Mouse (Mus musculus) gastrocnemius, postnatal 14 days (tissue): ENCODE results near the gene Apln. TPM values are rescaled to one million over a fixed set of nuclear protein-coding genes. Genes with fewer than 3 reads are reported as not detected.

Source experiments
- DNase-seq: peaks from one replicate; pipeline ENCODE4 v3.0.0; 2021; ENCODE audit warnings: mixed read lengths
- intact Hi-C: fragments of 180-260 bp; cut with DNase I; formaldehyde crosslinking; loops from one replicate; pipeline ENCODE4 v1.15.1; 2025; ENCODE audit warnings: low total_unique reads
- long read RNA-seq, 2 experiments: library from polyadenylated mRNA; stranded (forward); transcript quantifications; one replicate each; pipeline ENCODE4 v2.0.0; 2021
- total RNA-seq, 2 experiments: library from RNA; stranded (reverse); gene quantifications; 2 replicates each; pipeline ENCODE4 v1.2.3; 2021

Apln gene
- total RNA-seq, result 10 to 100 TPM in 1 of 2 experiments, 1 to 10 TPM in 1; 9.1 to 16.8 TPM
- long read RNA-seq, experiment 1, transcript Apln-201 (3 exons, 3,149 nt), result major isoform, 14 of 16 reads
- long read RNA-seq, experiment 1, partial matches to known transcripts, result 2 of 16 reads
- long read RNA-seq, experiment 1, other reads (novel, unspliced or antisense), result 0 of 16 reads
- long read RNA-seq, experiment 2, transcript Apln-201 (3 exons, 3,149 nt), result major isoform, 5 of 6 reads
- long read RNA-seq, experiment 2, partial matches to known transcripts, result 0 of 6 reads
- long read RNA-seq, experiment 2, other reads (novel, unspliced or antisense), result 1 of 6 reads

GRCm38 (mm10) chrX:48034144-48035113 is at the start of gene Apln:
TSS of gene Apln (minus strand) at chrX:48034853.
- intact Hi-C loops, result no loop called here
- DNase-seq, result peak; percentile 53

DNA sequence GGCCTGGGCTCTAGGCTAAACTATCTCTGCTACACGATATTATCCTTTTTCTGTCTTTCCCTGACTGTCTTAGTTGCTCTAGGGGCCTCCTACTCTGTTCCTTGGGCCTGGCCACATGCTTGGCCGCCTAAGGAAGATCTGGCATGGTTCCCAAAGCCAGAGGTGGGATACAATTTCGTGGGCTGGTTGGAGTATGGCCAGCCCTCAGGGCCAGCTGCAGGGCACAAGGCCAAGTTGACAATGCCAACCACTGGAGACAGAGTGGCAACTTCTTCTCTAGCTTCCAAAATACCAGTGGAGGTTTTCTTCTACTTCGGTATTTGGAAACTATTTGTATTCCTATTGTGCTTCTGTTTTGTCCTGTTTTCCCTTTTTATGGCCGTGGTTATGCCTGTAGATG is 47.7 kb upstream of the Apln start:
- intact Hi-C loops, result no loop called here
- no peak for DNase-seq

DNA sequence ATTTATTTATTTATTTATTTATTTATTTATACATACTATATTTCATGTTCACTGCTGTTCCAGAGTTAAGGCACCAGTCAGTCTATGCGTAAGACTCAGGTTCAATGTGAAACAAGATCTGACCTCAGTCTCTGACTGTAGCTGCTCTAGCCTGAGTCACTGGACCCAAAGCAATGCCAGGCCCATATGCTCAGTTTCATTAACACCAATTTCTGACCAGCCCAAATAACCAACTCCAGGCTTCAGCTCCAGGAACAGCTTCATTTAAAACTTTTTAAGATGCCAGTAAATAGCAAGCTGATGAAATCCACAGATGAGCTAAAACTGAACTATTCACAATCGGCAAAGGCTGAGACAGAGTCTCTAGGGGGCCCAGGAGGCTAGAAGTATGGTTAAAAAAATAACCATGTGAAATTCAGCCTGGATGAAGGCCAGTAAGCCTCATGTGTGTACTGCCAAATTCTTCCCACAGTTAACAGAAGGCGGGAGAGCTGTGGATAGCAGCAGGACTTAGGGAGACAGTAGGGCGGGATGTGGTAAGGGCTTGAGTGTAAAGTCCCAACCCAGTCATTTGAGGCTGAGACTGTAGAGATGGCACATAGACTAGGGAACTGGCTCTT is 42.3 kb upstream of the Apln start:
- DNase-seq, result peak; percentile 10
- intact Hi-C loops, result no loop called here

- intact Hi-C loops, result no loop called here
- DNase-seq, result no peak
Measured at GRCm38 (mm10) chrX:48074691-48075090, 40.0 kb upstream of the Apln start.

DNA sequence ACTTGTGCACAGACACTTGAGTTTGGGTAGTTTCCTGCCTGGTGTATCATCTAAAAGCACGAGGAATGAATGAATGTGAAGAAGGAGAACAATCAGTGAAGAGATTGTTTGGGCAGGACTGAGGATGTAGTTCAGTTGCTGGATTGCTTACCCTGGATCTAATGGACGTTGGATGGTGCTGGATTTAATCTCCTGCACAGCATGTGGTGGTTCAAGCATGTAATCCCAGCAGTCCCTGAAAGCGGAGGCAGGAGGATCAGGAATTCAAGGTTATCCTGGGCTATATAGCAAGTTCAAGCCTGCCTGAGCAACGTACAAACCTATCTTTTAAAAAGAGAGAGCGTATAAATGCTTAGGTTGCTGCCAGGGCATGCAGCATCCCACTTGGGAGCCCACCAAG is 37.7 kb upstream of the Apln start:
- intact Hi-C loops, result no loop called here

GRCm38 (mm10) chrX:48071961-48072360 is 37.3 kb upstream of the Apln start:
- DNase-seq, result no peak
- intact Hi-C loops, result no loop called here

More for the DNA sequence above, 37.7 kb upstream of the Apln start:
- no peak for DNase-seq

DNA sequence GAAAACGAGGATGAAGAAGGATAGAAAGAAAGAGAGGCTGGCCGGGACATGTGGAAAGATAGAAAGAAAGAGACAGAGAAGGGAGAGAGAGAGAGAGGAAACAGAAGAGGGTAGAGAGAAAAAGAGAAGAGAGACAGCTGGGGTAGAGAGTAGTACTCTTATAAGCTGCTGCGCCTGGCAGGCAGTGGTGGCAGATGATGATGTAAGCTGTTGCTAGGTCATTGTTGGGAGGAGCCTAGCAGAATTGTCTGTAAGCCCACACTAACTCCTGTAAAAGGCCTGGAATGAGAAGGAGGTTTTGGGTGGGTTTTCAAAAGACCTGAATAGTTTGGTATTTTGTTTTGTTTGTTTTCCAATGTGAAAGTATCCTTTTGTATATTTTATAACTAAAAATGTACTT is 32.2 kb upstream of the Apln start:
- DNase-seq, result no peak
- intact Hi-C loops, result no loop called here

GRCm38 (mm10) chrX:48064166-48064853 is 29.7 kb upstream of the Apln start:
- intact Hi-C loops, result no loop called here
- no peak for DNase-seq

DNA sequence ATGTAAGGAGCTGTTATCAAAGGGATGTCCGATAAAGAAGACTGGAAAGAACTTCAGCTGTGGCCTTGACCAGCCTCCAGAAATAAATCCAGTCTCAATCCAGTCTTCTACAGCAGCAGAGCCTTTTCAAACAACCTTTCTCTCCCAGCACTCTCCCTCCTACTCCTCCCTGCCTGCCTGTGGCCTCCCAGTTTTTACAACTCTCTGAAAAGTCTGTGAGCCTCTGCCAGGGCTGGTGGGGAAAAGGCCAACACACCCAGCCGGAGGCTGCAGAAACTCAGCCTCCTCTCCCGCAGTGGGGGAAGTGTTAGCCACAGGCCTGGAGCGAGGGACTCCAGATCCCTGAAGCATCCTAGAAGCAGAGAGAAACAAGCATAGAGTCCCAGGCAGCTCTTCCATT is 27.8 kb upstream of the Apln start:
- intact Hi-C loops, result no loop called here
- DNase-seq, result no peak

DNA sequence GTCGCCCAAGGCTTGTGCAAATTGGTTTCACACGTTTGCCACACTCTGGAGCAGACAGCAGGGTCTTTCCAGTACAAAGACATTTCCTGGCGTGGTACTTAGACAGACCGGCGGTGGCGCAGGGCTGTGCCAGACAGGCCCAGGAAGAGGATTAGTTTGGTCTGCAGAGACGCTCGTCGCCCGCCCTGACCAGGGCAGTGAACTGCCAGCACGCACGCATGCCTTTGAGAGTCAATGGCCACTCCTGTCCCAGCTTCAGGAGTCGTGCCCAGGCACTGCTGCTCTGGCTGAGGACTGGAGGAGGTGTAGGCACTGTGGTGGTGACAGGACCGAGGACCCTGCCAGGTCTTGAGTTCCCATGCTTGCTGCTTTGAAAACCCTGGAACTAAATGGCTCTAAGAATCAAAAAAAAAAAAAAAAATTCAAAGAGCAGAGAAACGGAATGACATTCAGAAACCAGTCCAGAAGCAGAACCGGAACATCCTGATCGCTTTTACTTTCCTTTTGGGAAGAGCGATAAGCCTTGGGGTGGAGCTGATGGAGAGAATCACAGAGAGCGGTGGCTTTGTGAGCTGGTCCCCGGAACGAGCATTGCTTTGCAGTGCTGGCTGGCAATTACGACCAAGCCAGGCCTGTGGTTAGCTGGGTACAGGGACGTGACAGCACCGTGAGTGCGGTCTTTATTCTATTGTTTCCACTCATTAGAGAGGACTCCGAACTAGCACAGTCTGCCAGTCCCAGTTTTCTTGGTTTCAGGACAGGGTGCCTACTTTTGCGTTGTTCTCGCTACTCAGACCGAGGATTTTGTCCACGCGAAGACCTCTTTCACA is 19.7 kb upstream of the Apln start:
- peak; percentile 49 for DNase-seq
- intact Hi-C loops, result no loop called here

DNA sequence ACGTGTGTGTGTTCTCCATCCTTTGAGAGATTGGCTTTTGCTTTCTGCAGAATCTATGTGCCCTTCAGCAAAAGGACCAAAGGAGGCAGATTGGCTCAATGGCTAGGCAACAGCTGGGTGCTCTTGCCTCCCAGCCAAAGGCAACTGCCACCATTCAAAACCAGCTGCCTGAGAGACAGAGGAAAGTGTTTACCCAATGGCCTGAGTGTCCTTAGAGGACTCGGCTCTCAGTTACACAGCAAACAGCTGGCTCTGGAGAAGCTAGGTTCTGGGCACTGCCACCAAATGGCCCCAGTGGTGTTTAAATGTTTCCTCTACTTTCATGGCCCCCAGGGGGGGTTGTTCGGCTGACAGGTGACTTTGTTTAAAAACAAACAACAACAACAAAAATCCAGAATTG is 19.1 kb upstream of the Apln start:
- intact Hi-C loops, result no loop called here
- DNase-seq, result no peak

DNA sequence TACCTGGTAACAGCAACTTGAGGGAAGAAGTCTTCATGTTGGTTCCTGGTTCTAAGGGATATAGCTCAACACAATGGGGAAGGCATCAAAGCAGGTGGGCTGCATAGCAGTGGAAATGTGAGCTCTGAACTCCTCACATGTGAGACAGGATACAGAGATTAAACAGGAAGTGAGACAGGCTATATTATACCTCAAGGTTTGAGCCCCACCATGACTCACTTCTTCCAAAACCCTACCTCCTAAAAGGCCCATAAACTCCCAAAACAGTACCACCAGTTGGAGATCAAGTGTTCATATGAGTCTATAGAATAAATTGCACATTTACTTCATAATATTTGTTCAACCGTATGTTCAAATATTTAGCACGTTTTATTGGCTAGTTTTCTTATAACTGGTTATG is 11.7 kb upstream of the Apln start:
- no peak for DNase-seq
- intact Hi-C loops, result no loop called here

DNA sequence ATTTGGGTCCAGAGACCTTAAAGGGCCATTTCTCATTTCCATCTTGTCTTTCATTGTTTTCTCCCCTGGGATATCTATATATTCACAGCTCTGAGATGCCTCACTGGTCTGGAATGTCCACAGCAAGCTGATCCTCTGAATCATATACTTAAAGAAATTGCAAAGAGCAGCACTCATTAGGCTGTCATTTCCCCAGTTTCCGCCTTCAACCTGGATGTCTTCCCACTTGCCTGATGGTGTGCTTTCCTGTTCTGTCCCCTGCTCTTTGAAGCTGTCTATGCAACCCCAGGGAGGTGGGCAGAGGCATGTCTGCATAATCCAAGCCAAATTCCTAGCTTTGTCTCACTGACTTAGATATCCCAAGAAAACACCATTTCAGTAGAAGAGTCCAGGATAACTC is 9.6 kb upstream of the Apln start:
- no peak for DNase-seq
- intact Hi-C loops, result no loop called here

DNA sequence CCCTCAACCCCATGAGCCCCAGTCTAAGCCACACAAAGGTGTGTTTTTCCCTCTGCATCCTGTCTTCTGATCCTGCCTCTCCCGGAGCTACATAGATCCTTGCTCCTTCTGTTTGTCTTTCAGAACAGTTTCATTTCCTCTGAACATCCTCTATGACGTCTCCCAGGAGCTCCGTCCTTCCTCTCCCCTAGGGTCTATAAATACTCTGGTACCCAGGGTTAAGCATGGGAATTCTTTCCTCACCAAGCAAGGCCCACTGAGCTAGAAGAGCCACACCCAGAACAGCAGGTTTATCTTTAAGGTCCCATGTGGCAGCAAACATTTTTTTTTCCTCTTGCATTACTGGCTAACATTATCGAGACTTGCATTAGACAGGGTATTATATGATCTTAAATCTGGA is 8.1 kb upstream of the Apln start:
- DNase-seq, result no peak
- intact Hi-C loops, result no loop called here

DNA sequence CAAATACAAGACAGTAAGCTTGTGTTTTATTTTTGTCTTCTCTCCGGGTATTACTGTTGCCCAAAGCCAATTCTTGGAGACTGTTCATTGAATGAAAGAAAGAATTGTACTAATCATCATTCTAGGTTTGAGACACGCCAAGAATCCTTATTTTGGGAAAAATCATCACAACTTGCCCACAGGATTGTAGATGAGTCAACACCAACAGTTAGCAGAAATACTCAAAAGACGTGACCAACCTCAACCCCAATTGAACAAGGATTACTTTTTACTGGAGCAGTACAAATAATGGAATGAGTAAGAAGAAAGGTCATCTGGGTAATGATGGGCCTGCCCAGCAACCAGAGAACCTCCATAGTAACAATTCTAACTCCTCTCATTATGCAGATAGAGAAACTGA is 5.7 kb upstream of the Apln start:
- DNase-seq, result no peak
- intact Hi-C loops, result no loop called here

- intact Hi-C loops, result no loop called here
- no peak for DNase-seq
Measured at GRCm38 (mm10) chrX:48033766-48034143, 898 bp downstream of the Apln start.

- intact Hi-C loops, result no loop called here
- DNase-seq, result no peak
Measured at GRCm38 (mm10) chrX:48033024-48033423, 1.6 kb downstream of the Apln start.

DNA sequence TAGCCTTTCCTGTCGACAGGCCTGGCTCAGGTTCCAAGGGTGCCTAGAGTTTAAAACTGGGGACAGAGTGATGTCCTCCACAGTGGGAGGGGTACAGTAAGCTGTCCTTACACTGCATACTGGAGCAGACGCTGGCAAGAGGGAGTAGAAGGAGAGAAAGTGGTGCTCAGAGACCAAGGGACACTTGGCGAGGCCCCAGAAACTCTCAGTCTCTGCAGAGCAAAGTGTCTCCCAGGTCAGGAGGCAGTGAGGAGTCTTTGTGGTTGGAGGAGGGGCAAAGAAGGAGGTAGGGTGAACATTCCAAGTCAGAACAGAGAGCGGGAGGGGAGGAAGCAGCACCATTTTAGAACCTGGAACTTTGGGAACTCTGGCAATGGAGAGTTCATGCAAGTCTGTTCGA is 2.8 kb downstream of the Apln start:
- intact Hi-C loops, result no loop called here
- DNase-seq, result no peak

GRCm38 (mm10) chrX:48030593-48030992 is 4.1 kb downstream of the Apln start:
- intact Hi-C loops, result no loop called here
- no peak for DNase-seq
